Mouse (Mus musculus): ENCODE data around the gene Cryzl1. TPM values are rescaled to one million over a fixed set of nuclear protein-coding genes. Genes with fewer than 3 reads are reported as not detected.

The Cryzl1 gene
- total and polyA plus RNA-seq, 3 experiments = 20.2 to 44.4 TPM; not detected in 1

- Histone ChIP-seq H3K4me1 (ENCODE audit: control insufficient read depth in 1 of 2, insufficient read depth in 2 of 2, low read length in 2 of 2) (peaks cover 0 to 5% of the 10 kb centered on the region in 2 experiments; a peak in 3 of 4 replicates), H3K79me2 (ENCODE audit: control insufficient read depth, insufficient read depth, low read length, poor library complexity) (peaks cover 81% of the 10 kb centered on the region), H3K9me3 (replicated peaks; ENCODE audit: insufficient read depth, low read length) (no peaks in the 10 kb centered on the region), H3K27ac (ENCODE audit: control insufficient read depth, low read depth, low read length) (no peak overlapping the region), H3K27me3 (ENCODE audit: control insufficient read depth in 1 of 2, insufficient read depth in 2 of 2, low read length in 2 of 2) (no peaks in the 10 kb centered on the region), H3K9ac (ENCODE audit: control insufficient read depth, low read depth, low read length, poor library complexity, severe bottlenecking) (no peak overlapping the region), H3K36me3 (ENCODE audit: control insufficient read depth in 1 of 2, insufficient read depth in 2 of 2, low read length in 2 of 2) (peaks cover 27 to 49% of the 10 kb centered on the region in 2 experiments), H3K4me3 (ENCODE audit: control insufficient read depth in 1 of 2, insufficient read depth in 1 of 2, low read depth in 2 of 2, low read length in 2 of 2) (no peak overlapping the region)
- no peak for DNase-seq (ENCODE audit: low read depth, low spot score)
- TF ChIP-seq MYB (IDR thresholded peaks at IDR 0.05; ENCODE audit: low read depth, low read length) (no peak), GATA1 (IDR thresholded peaks at IDR 0.05; ENCODE audit: low read depth, low read length) (no peak), POLR2A (IDR thresholded peaks at IDR 0.05; ENCODE audit: control insufficient read depth in 1 of 2, insufficient read depth in 1 of 2, low read depth in 1 of 2, low read length in 2 of 2, poor library complexity in 1 of 2) (no peak), MAX (IDR thresholded peaks at IDR 0.05; ENCODE audit: low read length) (no peak), KAT2A (conservative IDR thresholded peaks at IDR 0.05; ENCODE audit: low read depth, low read length) (no peak), MAFK (IDR thresholded peaks at IDR 0.05; ENCODE audit: borderline replicate concordance, low read depth, low read length) (no peak), ZC3H11A (IDR thresholded peaks at IDR 0.05; ENCODE audit: low read depth, low read length) (no peak), TCF12 (IDR thresholded peaks at IDR 0.05; ENCODE audit: low read depth, low read length) (no peak), CHD2 (IDR thresholded peaks at IDR 0.05; ENCODE audit: low read length) (no peak), ZMIZ1 (IDR thresholded peaks at IDR 0.05; ENCODE audit: low read depth, low read length) (no peak), POLR2AphosphoS2 (IDR thresholded peaks at IDR 0.05; ENCODE audit: low read length) (no peak), EP300 (IDR thresholded peaks at IDR 0.05; ENCODE audit: low read depth in 1 of 2, low read length in 2 of 2) (no peak), BHLHE40 (IDR thresholded peaks at IDR 0.05; ENCODE audit: borderline replicate concordance, low read depth, low read length) (no peak), ETS1 (IDR thresholded peaks at IDR 0.05; ENCODE audit: low read depth, low read length) (no peak), SIN3A (IDR thresholded peaks at IDR 0.05; ENCODE audit: low read length) (no peak), TAL1 (IDR thresholded peaks at IDR 0.05; ENCODE audit: low read length) (no peak), ZNF384 (IDR thresholded peaks at IDR 0.05; ENCODE audit: low read depth, low read length) (no peak)
Observed at GRCm38 (mm10) chr16:91652191-91652590, 76.6 kb downstream of the Cryzl1 start.

- Histone ChIP-seq H3K27me3 (ENCODE audit: control insufficient read depth in 1 of 2, insufficient read depth in 2 of 2, low read length in 2 of 2) (no peaks in the 10 kb centered on the region), H3K27ac (ENCODE audit: control insufficient read depth, low read depth, low read length) (no peak overlapping the region), H3K4me3 (ENCODE audit: control insufficient read depth in 1 of 2, insufficient read depth in 1 of 2, low read depth in 2 of 2, low read length in 2 of 2) (peak overlapping the region; percentile 35 to 95), H3K36me3 (ENCODE audit: control insufficient read depth in 1 of 2, insufficient read depth in 2 of 2, low read length in 2 of 2) (peaks cover 31 to 37% of the 10 kb centered on the region in 2 experiments), H3K9me3 (replicated peaks; ENCODE audit: insufficient read depth, low read length) (no peaks in the 10 kb centered on the region), H3K79me2 (ENCODE audit: control insufficient read depth, insufficient read depth, low read length, poor library complexity) (peaks cover 77% of the 10 kb centered on the region), H3K9ac (ENCODE audit: control insufficient read depth, low read depth, low read length, poor library complexity, severe bottlenecking) (peak overlapping the region; percentile 62), H3K4me1 (ENCODE audit: control insufficient read depth in 1 of 2, insufficient read depth in 2 of 2, low read length in 2 of 2) (peaks cover 5% of the 10 kb centered on the region in 2 experiments; a peak in 3 of 4 replicates)
- DNase-seq (ENCODE audit: low read depth, low spot score) = no peak
- TF ChIP-seq CHD1 (IDR thresholded peaks at IDR 0.05; ENCODE audit: low read depth, low read length) = 0 out of 2 replicates have a peak, but pooled peaks have one; percentile 22
- TF ChIP-seq ZNF384 (IDR thresholded peaks at IDR 0.05; ENCODE audit: low read depth, low read length) = 0 out of 2 replicates have a peak, but pooled peaks have one; percentile 22
- no peak for TF ChIP-seq USF1 (IDR thresholded peaks at IDR 0.05; ENCODE audit: low read depth, low read length)
Observed at GRCm38 (mm10) chr16:91649781-91650180, 79.0 kb downstream of the Cryzl1 start.

All from MEL (cell line).